Mouse (Mus musculus) bone marrow, adult 2 months (tissue): Measurements from ENCODE around the gene Sema4a. TPM values are rescaled to one million over a fixed set of nuclear protein-coding genes. Genes with fewer than 3 reads are reported as not detected.

Experiments
- H3K27ac ChIP-seq: fragments of 200-500 bp; 2 replicates; pipeline ENCODE4 v1.5.1; 2012; ENCODE audit warnings: low read depth, mild to moderate bottlenecking, control low read depth, inconsistent platforms, low read length; ENCODE audit not compliant: control insufficient read depth, poor library complexity, insufficient read depth
- H3K4me1 ChIP-seq: fragments of 200-500 bp; 2 replicates; pipeline ENCODE4 v1.6.1; 2011; ENCODE audit warnings: low read length; ENCODE audit not compliant: control insufficient read depth, insufficient read depth
- H3K4me3 ChIP-seq: fragments of 200-500 bp; replicated peaks from 2 replicates; pipeline ENCODE3; 2011; ENCODE audit warnings: mild to moderate bottlenecking, low read depth, low read length, control low read depth; ENCODE audit not compliant: control insufficient read depth
- CTCF ChIP-seq: fragments of 200-500 bp; IDR thresholded peaks from 2 replicates; pipeline ENCODE4 v1.5.1; 2011; ENCODE audit warnings: low read length, control low read depth; ENCODE audit not compliant: control insufficient read depth, insufficient read depth
- POLR2A ChIP-seq: fragments of 200-500 bp; IDR thresholded peaks from 2 replicates; pipeline ENCODE4 v1.6.1; 2011; ENCODE audit warnings: low read depth, mild to moderate bottlenecking, control low read depth, low read length, borderline replicate concordance; ENCODE audit not compliant: control insufficient read depth
- WGBS: fragments of 180-500 bp; shearing (Covaris S2); methylation state at CpG from one replicate; pipeline ENCODE4 v1.1.7; 2018; 5-methylcytosine and 5-hydroxymethylcytosine counted together
- polyA plus RNA-seq: library from polyadenylated mRNA; stranded (reverse); fragments of >200 nt; gene quantifications from 2 replicates; pipeline ENCODE4 v1.2.4, GENCODE M21; 2011; ENCODE audit warnings: low replicate concordance; ENCODE audit not compliant: missing spikeins, insufficient read depth, insufficient read length

Gene Sema4a
- polyA plus RNA-seq, 1 experiment, result 131 TPM

DNA sequence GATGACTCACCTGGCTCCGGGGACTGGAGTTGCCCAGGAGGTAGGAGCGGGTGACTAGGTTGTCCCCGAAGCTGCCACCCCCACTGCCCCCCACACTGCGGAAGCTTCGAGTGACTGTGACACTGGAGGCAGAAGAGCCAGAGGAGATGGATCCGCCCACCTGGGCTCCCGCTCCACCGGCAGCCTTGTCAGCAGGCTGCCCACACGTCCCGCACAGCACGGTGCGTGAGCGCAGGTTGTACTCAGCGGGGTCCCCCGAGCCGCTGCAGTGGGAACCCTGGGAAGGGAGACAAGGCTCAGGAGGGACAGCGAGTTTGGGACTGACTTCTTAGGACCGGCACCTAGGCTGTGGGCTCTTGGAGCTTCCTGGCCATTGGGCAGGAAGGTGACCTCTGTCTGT, 21.4 kb upstream of the Sema4a start:
- H3K4me3 ChIP-seq, result no peak overlapping the region
- no peaks in the 10 kb centered on the region for H3K4me1 ChIP-seq
- H3K27ac ChIP-seq, result no peak overlapping the region; the same call in 1 of the 2 replicates
- no peak for TF ChIP-seq POLR2A
- TF ChIP-seq CTCF, result no peak
- 80% methylated on average over 18 of the region's 18 CpGs for WGBS

DNA sequence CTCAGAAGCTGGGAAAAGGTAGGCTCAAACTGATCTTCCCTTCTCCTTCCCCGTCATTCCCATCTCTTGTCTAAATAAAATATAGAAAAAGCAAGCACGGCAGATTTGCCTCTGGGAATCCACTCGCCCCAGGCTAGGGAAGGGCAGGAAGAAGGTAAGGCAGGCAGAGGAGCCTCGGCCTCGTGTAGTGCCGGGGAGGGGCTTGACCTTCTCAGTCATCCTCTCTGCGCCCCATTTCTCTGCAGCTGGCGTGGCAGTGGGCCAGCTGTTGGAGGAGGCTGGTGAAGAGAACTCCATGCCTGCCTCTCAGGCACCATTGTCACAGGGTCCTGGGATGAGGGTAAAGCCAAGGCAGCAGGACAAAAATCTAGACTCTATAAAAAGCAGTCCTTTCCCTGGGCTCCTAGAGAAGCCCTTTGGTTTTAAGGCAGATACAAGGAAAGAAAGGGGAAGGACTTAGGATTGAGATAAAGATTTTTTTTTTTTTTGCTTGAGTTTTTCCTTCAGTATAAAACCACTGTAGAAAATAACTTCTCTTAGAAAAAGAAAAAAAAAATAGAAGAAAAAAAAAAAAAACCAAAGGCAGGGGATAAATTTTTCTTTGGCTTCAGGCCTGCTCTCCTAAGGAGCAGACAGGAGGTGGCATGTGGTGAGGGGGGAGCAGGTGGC, 20.5 kb upstream of the Sema4a start:
- H3K27ac ChIP-seq, result no peak overlapping the region
- H3K4me1 ChIP-seq, result no peaks in the 10 kb centered on the region
- 56% methylated on average over 8 of the region's 8 CpGs for WGBS
- H3K4me3 ChIP-seq, result no peak overlapping the region
- TF ChIP-seq POLR2A (no peak), CTCF (no peak)

DNA sequence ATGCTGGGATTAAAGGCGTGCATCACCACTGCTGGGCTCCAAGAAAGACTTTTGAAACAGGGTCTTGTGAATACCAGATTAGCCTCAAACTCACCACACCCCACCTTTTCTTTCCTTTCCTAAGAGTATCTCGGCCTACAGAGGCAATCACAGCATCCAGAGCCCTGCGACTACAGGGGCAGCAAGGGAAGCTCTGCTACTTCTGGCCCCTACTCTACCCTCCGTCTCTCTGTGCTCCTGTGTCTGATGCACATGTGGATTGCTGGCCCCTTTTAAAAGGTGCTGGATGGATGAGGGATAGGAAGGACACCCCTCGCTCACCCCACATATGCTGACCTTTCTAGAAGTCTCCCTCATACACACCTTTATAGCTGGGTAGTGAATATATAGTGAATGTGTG, 19.7 kb upstream of the Sema4a start:
- Histone ChIP-seq H3K27ac (no peak overlapping the region), H3K4me3 (no peak overlapping the region), H3K4me1 (no peaks in the 10 kb centered on the region)
- no peak for TF ChIP-seq CTCF
- no peak for TF ChIP-seq POLR2A
- WGBS, result 82% methylated on average over 5 of the region's 5 CpGs

DNA sequence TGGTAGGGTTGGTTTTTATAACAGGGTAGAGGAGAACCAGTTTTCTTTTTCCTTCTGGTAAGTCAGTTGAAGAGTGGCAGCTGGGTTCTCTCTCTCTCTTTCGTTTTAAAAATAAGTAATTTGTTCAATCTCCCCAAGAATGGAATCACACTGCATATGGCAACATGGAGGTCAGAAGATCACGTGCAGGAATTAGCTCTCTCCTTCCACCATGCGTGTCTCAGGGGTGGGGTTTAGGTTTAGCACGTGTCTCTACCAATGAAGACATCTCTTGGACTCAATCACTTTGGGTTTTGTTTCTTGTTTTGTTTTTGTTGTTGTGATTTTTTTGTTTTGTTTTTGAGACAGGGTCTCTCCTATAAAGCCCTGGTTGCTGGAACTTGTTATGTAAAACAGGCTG, 18.8 kb upstream of the Sema4a start:
- Histone ChIP-seq H3K4me3 (no peak overlapping the region), H3K4me1 (no peaks in the 10 kb centered on the region), H3K27ac (no peak overlapping the region)
- WGBS, result 77% methylated on average over 4 of the region's 4 CpGs
- TF ChIP-seq POLR2A (no peak), CTCF (no peak)

DNA sequence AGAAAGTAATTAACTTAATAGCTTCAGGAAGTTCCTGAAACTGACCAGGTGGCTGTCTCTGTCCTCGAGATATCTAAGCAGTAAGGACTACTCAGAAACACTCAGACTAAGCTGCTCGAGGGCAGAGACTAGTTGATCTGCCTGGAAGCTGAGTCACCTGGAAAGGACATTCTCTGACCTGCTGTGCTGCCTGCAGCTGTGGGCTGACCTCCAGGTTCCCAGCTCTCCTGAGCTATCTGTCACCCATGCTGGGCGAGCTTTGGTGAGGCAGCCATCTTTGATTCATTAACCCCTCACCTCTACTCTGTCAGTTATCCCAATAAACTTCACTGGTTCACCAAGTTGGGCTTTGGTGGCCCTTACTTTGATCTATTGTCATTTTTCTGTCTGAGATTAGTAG, 18.2 kb upstream of the Sema4a start:
- Histone ChIP-seq H3K4me1 (no peaks in the 10 kb centered on the region), H3K4me3 (no peak overlapping the region), H3K27ac (no peak overlapping the region)
- TF ChIP-seq POLR2A (no peak), CTCF (no peak)
- 61% methylated on average over 3 of the region's 3 CpGs for WGBS

DNA sequence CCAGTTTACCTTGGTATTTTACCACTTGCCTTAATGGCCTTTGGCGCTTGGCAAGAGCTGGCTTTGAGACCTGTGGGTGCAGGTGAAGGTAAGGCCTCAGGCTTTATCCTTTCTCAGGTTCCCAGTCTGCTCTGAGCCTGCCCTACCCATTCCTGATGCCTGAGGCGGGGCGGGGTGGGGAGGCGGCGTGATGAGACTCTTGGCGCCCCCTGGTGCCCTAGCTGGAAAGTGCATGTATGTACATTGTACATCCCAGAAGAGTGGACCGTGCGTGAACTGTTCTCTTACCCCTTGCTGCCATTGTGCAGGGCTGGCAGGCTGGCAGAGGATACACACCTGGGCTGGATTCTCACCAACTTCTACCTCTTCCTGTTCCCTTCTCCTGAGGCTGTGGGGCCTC, 16.8 kb upstream of the Sema4a start:
- Histone ChIP-seq H3K27ac (no peak overlapping the region), H3K4me3 (no peak overlapping the region), H3K4me1 (no peaks in the 10 kb centered on the region)
- WGBS, result 2% methylated on average over 8 of the region's 8 CpGs
- TF ChIP-seq CTCF (peak; percentile 92), POLR2A (no peak)

DNA sequence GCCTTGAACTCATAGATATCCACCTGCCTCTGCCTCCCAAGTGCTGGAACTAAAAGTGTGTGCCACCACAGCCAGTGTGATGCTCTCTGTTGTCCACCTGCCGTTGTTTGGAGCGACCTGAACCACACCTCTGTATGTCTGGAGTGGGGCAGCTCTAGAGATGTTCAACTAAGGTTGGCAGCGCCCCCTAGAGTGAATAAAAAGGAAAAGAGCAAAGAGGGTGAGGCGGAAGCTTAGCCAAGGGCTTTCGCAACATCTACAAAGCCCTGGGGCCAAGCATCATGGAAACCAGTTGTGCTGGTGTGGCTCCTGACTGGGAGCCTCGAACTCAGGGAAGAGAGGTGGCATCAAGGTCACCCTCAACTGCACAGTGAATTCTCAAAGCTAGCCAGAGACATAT, 15.4 kb upstream of the Sema4a start:
- no peak overlapping the region for H3K4me3 ChIP-seq
- no peak for TF ChIP-seq POLR2A
- peak; percentile 7; the same call in 1 of the 2 replicates for TF ChIP-seq CTCF
- 40% methylated on average over 6 of the region's 6 CpGs for WGBS
- no peak overlapping the region for H3K27ac ChIP-seq
- no peaks in the 10 kb centered on the region for H3K4me1 ChIP-seq

DNA sequence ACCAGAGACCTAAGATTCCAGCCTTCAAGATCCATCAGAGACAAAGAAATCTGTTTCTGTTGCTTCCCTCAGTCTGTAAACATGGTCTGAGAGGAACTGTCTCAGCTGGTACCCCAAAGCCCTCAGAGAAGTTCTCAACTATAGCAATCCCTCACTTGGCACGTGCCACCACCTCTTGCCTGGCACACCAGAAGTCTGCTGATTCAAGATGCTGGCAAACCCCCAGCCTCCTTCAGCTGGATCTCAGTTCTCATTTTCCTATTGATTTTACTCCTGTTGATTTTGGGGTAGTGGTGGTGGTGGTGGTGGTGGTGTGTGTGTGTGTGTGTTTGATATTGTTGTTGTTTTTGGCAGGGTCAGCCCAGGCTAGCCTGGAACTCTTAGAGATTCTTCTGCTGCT, 12.6 kb upstream of the Sema4a start:
- Histone ChIP-seq H3K27ac (no peak overlapping the region), H3K4me1 (no peaks in the 10 kb centered on the region), H3K4me3 (no peak overlapping the region)
- no peak for TF ChIP-seq POLR2A
- no peak for TF ChIP-seq CTCF
- WGBS, result 23% methylated on average over 1 of the region's 1 CpGs

DNA sequence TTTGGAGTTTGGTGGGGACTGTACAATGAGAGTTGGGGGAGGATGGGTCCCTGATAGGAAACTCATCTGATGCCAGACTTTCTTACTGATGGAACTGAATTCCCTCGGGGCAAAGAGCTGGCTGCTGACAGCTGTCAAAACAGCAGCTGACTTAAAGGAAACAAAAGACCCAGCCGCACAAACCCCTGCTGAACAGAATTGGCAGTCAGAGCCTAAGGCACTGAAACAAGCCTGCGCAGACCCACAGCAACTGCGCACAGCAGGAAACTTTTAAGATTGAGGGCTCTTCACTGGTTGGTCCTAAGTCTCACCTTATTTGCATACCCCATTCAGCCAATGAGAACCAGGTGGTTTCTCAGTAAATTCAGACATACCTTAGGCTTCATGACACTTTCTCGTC, 12.0 kb upstream of the Sema4a start:
- H3K4me3 ChIP-seq, result no peak overlapping the region
- TF ChIP-seq CTCF (no peak), POLR2A (no peak)
- no peak overlapping the region for H3K27ac ChIP-seq
- no peaks in the 10 kb centered on the region for H3K4me1 ChIP-seq
- WGBS, result 59% methylated on average over 5 of the region's 5 CpGs
